Mouse (Mus musculus): Measurements from ENCODE around the gene Mcm9. TPM values are rescaled to one million over a fixed set of nuclear protein-coding genes. Genes with fewer than 3 reads are reported as not detected.

The Mcm9 gene
- polyA plus RNA-seq, 1 experiment from 2014 or later, result 16.0 TPM

- Histone ChIP-seq H3K9ac (ENCODE audit: low read length) (peak overlapping the region; percentile 65), H3K27ac (ENCODE audit: low read depth, low read length) (peak overlapping the region; percentile 98), H3K36me3 (ENCODE audit: control insufficient read depth, insufficient read depth, low read length) (no peaks in the 10 kb centered on the region), H3K4me2 (ENCODE audit: low read depth) (peak overlapping the region; percentile 44), H3K4me3 (ENCODE audit: low read depth, low read length) (peak overlapping the region; percentile 85), H3K4me1 (ENCODE audit: control insufficient read depth, insufficient read depth, low read length) (peaks cover 11% of the 10 kb centered on the region), H3K27me3 (ENCODE audit: control insufficient read depth, insufficient read depth, low read length) (no peaks in the 10 kb centered on the region), H3K9me3 (ENCODE audit: control insufficient read depth, low read length) (no peaks in the 10 kb centered on the region)
- DNase-seq (ENCODE audit: low spot score), result no peak
- 11% methylated on average over 21 of the region's 27 CpGs for WGBS
- ATAC-seq (ENCODE audit: insufficient read depth, low FRiP score, low TSS enrichment), result peak; percentile 93
These were observed 34.2 kb downstream of the Mcm9 start for GRCm38 (mm10) chr10:53595744-53596676.

- no peaks in the 10 kb centered on the region for H3K27me3 ChIP-seq (ENCODE audit: control insufficient read depth, insufficient read depth, low read length)
- no peaks in the 10 kb centered on the region for H3K4me1 ChIP-seq (ENCODE audit: control insufficient read depth, insufficient read depth, low read length)
- 37% methylated on average over 3 of the region's 3 CpGs for WGBS
- H3K9me3 ChIP-seq (ENCODE audit: control insufficient read depth, low read length), result no peaks in the 10 kb centered on the region
- H3K9ac ChIP-seq (ENCODE audit: low read length), result no peak overlapping the region
- H3K4me2 ChIP-seq (ENCODE audit: low read depth), result no peak overlapping the region
- H3K4me3 ChIP-seq (ENCODE audit: low read depth, low read length), result no peak overlapping the region
- H3K27ac ChIP-seq (ENCODE audit: low read depth, low read length), result no peak overlapping the region
- no peaks in the 10 kb centered on the region for H3K36me3 ChIP-seq (ENCODE audit: control insufficient read depth, insufficient read depth, low read length)
- DNase-seq (ENCODE audit: low spot score) (no peak), ATAC-seq (ENCODE audit: insufficient read depth, low FRiP score, low TSS enrichment) (no peak)
These were observed 44.5 kb downstream of the Mcm9 start for GRCm38 (mm10) chr10:53585777-53586176.

- no peaks in the 10 kb centered on the region for H3K27me3 ChIP-seq (ENCODE audit: control insufficient read depth, insufficient read depth, low read length)
- H3K4me3 ChIP-seq (ENCODE audit: low read depth, low read length), result peak overlapping the region; percentile 12; the same call in 1 of the 2 replicates
- no peaks in the 10 kb centered on the region for H3K36me3 ChIP-seq (ENCODE audit: control insufficient read depth, insufficient read depth, low read length)
- H3K9ac ChIP-seq (ENCODE audit: low read length), result no peak overlapping the region
- H3K4me2 ChIP-seq (ENCODE audit: low read depth), result peak overlapping the region; percentile 37
- no peak for DNase-seq (ENCODE audit: low spot score)
- peak; percentile 65 for ATAC-seq (ENCODE audit: insufficient read depth, low FRiP score, low TSS enrichment)
- 40% methylated on average over 10 of the region's 12 CpGs for WGBS
- H3K27ac ChIP-seq (ENCODE audit: low read depth, low read length), result no peak overlapping the region
- no peaks in the 10 kb centered on the region for H3K9me3 ChIP-seq (ENCODE audit: control insufficient read depth, low read length)
- no peaks in the 10 kb centered on the region for H3K4me1 ChIP-seq (ENCODE audit: control insufficient read depth, insufficient read depth, low read length)
These were observed 49.2 kb downstream of the Mcm9 start for GRCm38 (mm10) chr10:53581087-53581486.

GRCm38 (mm10) chr10:53580621-53581081, 49.6 kb downstream of the Mcm9 start:
- H3K27ac ChIP-seq (ENCODE audit: low read depth, low read length), result no peak overlapping the region
- H3K9me3 ChIP-seq (ENCODE audit: control insufficient read depth, low read length), result no peaks in the 10 kb centered on the region
- peak overlapping the region; percentile 29; the same call in 1 of the 2 replicates for H3K9ac ChIP-seq (ENCODE audit: low read length)

GRCm38 (mm10) chr10:53580137-53580536, 50.1 kb downstream of the Mcm9 start:
- ATAC-seq (ENCODE audit: insufficient read depth, low FRiP score, low TSS enrichment), result no peak
- H3K4me1 ChIP-seq (ENCODE audit: control insufficient read depth, insufficient read depth, low read length), result no peaks in the 10 kb centered on the region
- no peaks in the 10 kb centered on the region for H3K36me3 ChIP-seq (ENCODE audit: control insufficient read depth, insufficient read depth, low read length)
- no peak overlapping the region for H3K27ac ChIP-seq (ENCODE audit: low read depth, low read length)
- no peaks in the 10 kb centered on the region for H3K27me3 ChIP-seq (ENCODE audit: control insufficient read depth, insufficient read depth, low read length)
- peak overlapping the region; percentile 37 for H3K4me2 ChIP-seq (ENCODE audit: low read depth)
- no peak overlapping the region for H3K4me3 ChIP-seq (ENCODE audit: low read depth, low read length)
- DNase-seq (ENCODE audit: low spot score), result no peak
- WGBS, result 53% methylated on average over 6 of the region's 7 CpGs
- H3K9me3 ChIP-seq (ENCODE audit: control insufficient read depth, low read length), result no peaks in the 10 kb centered on the region
- no peak overlapping the region for H3K9ac ChIP-seq (ENCODE audit: low read length)

More at GRCm38 (mm10) chr10:53580621-53581081, 49.6 kb downstream of the Mcm9 start:
- peak overlapping the region; percentile 12; the same call in 1 of the 2 replicates for H3K4me3 ChIP-seq (ENCODE audit: low read depth, low read length)
- H3K4me1 ChIP-seq (ENCODE audit: control insufficient read depth, insufficient read depth, low read length), result no peaks in the 10 kb centered on the region
- peak overlapping the region; percentile 37 for H3K4me2 ChIP-seq (ENCODE audit: low read depth)
- ATAC-seq (ENCODE audit: insufficient read depth, low FRiP score, low TSS enrichment), result peak; percentile 55
- no peaks in the 10 kb centered on the region for H3K27me3 ChIP-seq (ENCODE audit: control insufficient read depth, insufficient read depth, low read length)
- peak; percentile 48 for DNase-seq (ENCODE audit: low spot score)
- 16% methylated on average over 14 of the region's 14 CpGs for WGBS
- H3K36me3 ChIP-seq (ENCODE audit: control insufficient read depth, insufficient read depth, low read length), result no peaks in the 10 kb centered on the region

DNA sequence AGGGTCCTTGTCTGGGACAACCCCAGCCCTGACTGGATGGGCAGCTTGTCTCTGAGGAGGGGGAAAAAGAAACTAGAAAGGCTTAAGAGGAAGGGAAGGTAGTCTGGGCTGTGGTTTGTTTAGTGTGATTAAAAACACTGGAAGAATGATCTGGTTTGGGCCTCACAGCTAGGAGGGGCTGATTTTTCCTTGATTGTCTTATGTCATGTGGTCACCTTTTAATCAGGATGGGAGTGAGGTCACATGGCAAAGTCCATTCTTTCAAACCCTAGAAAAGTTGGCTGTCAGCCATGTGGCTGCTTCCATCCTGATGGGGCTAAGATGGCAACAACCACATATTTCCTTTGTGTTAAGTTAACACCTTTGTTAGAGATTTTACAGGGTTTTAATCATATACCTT, 61.7 kb downstream of the Mcm9 start:
- Histone ChIP-seq H3K4me3 (ENCODE audit: low read depth, low read length) (no peak overlapping the region), H3K27ac (ENCODE audit: low read depth, low read length) (no peak overlapping the region), H3K27me3 (ENCODE audit: control insufficient read depth, insufficient read depth, low read length) (no peaks in the 10 kb centered on the region), H3K9ac (ENCODE audit: low read length) (no peak overlapping the region), H3K4me2 (ENCODE audit: low read depth) (no peak overlapping the region), H3K4me1 (ENCODE audit: control insufficient read depth, insufficient read depth, low read length) (no peaks in the 10 kb centered on the region), H3K36me3 (ENCODE audit: control insufficient read depth, insufficient read depth, low read length) (no peaks in the 10 kb centered on the region), H3K9me3 (ENCODE audit: control insufficient read depth, low read length) (no peaks in the 10 kb centered on the region)
- ATAC-seq (ENCODE audit: insufficient read depth, low FRiP score, low TSS enrichment) (no peak), DNase-seq (ENCODE audit: low spot score) (no peak)

- Histone ChIP-seq H3K9me3 (ENCODE audit: control insufficient read depth, low read length) (no peaks in the 10 kb centered on the region), H3K27me3 (ENCODE audit: control insufficient read depth, insufficient read depth, low read length) (no peaks in the 10 kb centered on the region), H3K9ac (ENCODE audit: low read length) (no peak overlapping the region), H3K4me3 (ENCODE audit: low read depth, low read length) (no peak overlapping the region), H3K4me2 (ENCODE audit: low read depth) (no peak overlapping the region), H3K36me3 (ENCODE audit: control insufficient read depth, insufficient read depth, low read length) (no peaks in the 10 kb centered on the region), H3K27ac (ENCODE audit: low read depth, low read length) (no peak overlapping the region), H3K4me1 (ENCODE audit: control insufficient read depth, insufficient read depth, low read length) (no peaks in the 10 kb centered on the region)
- ATAC-seq (ENCODE audit: insufficient read depth, low FRiP score, low TSS enrichment) (no peak), DNase-seq (ENCODE audit: low spot score) (no peak)
- WGBS, result 75% methylated on average over 2 of the region's 2 CpGs
These were observed 64.7 kb downstream of the Mcm9 start for GRCm38 (mm10) chr10:53565538-53565937.

GRCm38 (mm10) chr10:53562001-53562400, 68.2 kb downstream of the Mcm9 start:
- WGBS, result 90% methylated on average over 5 of the region's 5 CpGs
- no peak overlapping the region for H3K4me2 ChIP-seq (ENCODE audit: low read depth)
- H3K27ac ChIP-seq (ENCODE audit: low read depth, low read length), result no peak overlapping the region
- no peaks in the 10 kb centered on the region for H3K4me1 ChIP-seq (ENCODE audit: control insufficient read depth, insufficient read depth, low read length)
- H3K36me3 ChIP-seq (ENCODE audit: control insufficient read depth, insufficient read depth, low read length), result no peaks in the 10 kb centered on the region
- ATAC-seq (ENCODE audit: insufficient read depth, low FRiP score, low TSS enrichment) (no peak), DNase-seq (ENCODE audit: low spot score) (no peak)
- no peak overlapping the region for H3K4me3 ChIP-seq (ENCODE audit: low read depth, low read length)
- H3K9me3 ChIP-seq (ENCODE audit: control insufficient read depth, low read length), result no peaks in the 10 kb centered on the region
- H3K27me3 ChIP-seq (ENCODE audit: control insufficient read depth, insufficient read depth, low read length), result no peaks in the 10 kb centered on the region
- no peak overlapping the region for H3K9ac ChIP-seq (ENCODE audit: low read length)

GRCm38 (mm10) chr10:53537596-53537995, 92.6 kb downstream of the Mcm9 start:
- Histone ChIP-seq H3K9ac (ENCODE audit: low read length) (no peak overlapping the region), H3K27ac (ENCODE audit: low read depth, low read length) (no peak overlapping the region), H3K27me3 (ENCODE audit: control insufficient read depth, insufficient read depth, low read length) (no peaks in the 10 kb centered on the region), H3K36me3 (ENCODE audit: control insufficient read depth, insufficient read depth, low read length) (no peaks in the 10 kb centered on the region; the same call in 1 of the 2 replicates), H3K4me3 (ENCODE audit: low read depth, low read length) (no peak overlapping the region), H3K4me1 (ENCODE audit: control insufficient read depth, insufficient read depth, low read length) (no peaks in the 10 kb centered on the region), H3K9me3 (ENCODE audit: control insufficient read depth, low read length) (no peaks in the 10 kb centered on the region), H3K4me2 (ENCODE audit: low read depth) (no peak overlapping the region)
- ATAC-seq (ENCODE audit: insufficient read depth, low FRiP score, low TSS enrichment), result no peak
- 84% methylated on average over 7 of the region's 7 CpGs for WGBS
- no peak for DNase-seq (ENCODE audit: low spot score)
